Mouse (Mus musculus): ENCODE data around the gene Gcgr.
"Not testable (repeated sequence)": the region's sequence is repeated elsewhere in the genome, so short reads cannot be mapped to it uniquely, and the experiment has no call there.

Gcgr gene

DNA sequence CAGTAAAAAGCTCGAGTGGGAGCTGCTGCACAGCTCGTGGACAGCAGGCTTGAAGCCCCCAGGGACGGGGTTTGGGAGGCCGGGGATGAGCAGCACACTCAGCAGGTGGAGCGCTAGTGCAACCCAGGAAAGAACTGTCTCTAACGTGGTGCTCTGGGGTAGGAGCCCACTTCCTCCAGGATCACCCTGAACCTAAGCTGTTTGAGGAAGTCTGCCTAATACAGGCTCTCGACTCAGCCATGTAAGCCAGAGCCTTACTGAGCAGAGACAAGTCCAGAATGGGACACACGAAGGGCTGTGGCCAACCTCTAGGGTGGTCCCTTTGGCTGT lies 8.4 kb downstream of the Gcgr start:
- DNase-seq: no peak

- DNase-seq: peak; percentile 75 to 93
Observed at GRCm38 (mm10) chr11:120539285-120540014, 9.0 kb downstream of the Gcgr start.

GRCm38 (mm10) chr11:120541907-120542306 lies 11.4 kb downstream of the Gcgr start:
- peak in 1 of 2 experiments; percentile 54 for DNase-seq

DNA sequence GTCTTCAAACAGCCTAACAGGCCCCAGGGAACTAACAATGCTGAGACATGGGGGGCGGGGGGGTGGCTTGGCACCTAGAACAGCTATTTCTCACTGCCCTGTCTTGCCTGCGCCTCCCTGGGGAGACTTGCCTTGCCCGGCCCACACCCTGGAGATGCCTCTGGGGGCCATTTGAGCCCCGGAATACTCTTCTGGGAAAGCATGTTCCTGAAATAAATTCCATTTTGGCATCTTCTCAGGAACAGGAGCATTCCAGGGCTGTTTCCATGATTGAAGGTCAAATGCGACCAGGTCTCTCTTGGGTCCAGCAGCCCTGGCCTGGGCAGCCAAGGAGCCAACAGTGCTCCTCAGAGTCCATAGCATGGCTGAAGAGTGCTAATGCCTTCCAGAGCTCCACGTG lies 11.9 kb downstream of the Gcgr start:
- DNase-seq: peak in 1 of 2 experiments; percentile 60

- peak; percentile 49 to 80 for DNase-seq
Observed at GRCm38 (mm10) chr11:120545964-120546363, 15.5 kb downstream of the Gcgr start.

- DNase-seq: no peak
Observed at GRCm38 (mm10) chr11:120547469-120547868, 17.0 kb downstream of the Gcgr start.

GRCm38 (mm10) chr11:120548214-120548613 lies 17.7 kb downstream of the Gcgr start:
- no peak for DNase-seq

DNA sequence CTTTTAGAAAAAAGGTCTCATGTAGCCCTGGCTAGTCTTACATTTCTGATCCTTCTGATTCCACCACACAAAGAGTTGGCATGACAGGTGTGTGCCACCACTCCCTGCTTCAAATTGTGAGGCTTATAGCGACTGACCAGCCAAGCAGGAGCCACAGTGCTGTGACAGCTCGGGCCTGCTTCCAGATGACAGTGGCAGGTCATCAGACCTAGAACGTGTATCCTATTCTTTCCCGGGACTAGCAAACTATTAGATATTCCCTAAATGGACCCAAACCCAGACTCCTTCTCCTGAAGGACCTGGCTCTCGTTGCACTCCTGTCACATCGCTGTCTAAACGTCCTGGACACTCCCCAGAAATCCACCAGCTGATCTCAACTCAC lies 18.3 kb downstream of the Gcgr start:
- DNase-seq: no peak

DNA sequence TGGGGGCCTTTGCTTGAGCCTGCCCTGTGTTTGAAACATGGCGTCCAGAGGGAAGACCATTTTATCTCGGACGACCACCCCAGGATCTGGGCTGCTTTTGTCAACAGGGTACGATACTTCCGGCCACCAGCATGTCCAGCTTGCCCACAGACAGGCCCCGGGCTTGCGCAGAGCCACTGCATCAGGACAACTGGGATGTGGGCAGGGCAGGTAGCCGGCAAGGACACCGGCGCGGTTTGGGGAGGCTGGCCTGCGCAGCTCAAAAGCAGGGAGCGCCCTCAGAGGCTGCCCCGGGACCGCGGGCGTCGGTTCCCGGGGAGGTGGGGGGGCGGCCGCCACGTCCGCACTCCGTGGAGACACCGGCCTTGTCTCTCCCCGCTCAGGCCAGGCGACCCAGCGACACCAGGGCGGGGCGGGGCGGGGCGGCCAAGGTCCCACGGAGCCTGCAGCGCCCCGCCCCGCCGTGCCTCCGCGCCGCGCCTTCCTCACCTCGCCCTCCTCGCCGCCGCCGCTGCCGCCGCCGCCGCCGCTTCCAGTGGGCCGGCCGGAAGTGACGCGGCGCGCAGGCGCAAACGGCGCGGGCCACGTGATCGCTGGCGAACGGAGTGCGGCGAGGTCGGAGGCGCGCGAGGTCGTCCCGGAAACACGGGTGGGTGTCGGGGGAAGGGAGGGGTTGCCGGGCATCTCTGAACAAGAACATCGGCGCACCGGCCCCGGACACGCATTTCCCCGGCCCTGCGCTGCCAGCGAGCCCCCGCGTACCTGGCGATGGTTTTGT lies 18.9 kb downstream of the Gcgr start, which contains the start of gene Mcrip1:
TSS of gene Mcrip1 (minus strand) at position 560 of the 778 bp plus-strand sequence.
- peak; percentile 95 to 97 for DNase-seq

DNA sequence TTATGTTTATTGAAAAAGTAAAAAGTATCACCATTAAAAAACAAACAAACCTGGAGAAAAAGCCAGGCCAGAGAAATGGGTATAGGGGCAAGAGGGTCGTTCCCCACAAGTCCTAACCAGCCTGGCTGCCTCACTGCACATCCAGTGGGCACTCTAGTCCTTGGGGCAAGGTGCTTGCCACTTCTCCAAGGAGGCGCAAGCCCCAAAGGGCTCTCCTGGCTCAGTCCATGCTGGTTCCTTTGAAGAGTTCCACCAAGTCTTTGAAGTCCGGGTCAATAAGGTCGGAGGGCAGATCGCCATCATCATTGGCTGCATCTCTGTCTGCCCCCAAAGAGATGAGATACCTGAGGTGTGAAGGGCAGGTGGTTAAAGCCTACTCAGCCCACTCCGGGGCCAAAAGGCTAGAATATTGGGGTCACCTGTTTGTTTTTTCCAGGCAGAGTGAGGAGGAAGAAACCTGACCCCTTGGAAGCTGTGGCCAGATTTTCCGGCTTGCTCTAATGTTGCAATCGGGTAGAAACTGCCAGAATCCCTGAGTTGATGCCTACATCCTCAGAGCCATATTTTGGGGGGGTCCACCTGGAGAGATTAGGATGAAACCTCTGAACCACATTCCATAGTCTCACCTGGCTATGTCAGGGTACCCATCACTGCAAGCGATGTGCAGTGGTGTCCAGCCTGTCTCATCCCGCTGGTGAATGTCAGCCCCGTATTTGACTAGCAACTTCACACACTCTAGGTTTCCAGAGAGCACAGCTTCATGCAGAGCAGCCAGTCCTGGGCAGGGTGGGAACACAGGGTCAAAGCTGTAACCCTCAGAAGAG lies 19.7 kb downstream of the Gcgr start:
- no peak for DNase-seq

- DNase-seq: no peak
Observed at GRCm38 (mm10) chr11:120550810-120551440, 20.4 kb downstream of the Gcgr start, which contains the start of gene Ppp1r27. TSS of gene Ppp1r27 (minus strand) at chr11:120551132.

DNA sequence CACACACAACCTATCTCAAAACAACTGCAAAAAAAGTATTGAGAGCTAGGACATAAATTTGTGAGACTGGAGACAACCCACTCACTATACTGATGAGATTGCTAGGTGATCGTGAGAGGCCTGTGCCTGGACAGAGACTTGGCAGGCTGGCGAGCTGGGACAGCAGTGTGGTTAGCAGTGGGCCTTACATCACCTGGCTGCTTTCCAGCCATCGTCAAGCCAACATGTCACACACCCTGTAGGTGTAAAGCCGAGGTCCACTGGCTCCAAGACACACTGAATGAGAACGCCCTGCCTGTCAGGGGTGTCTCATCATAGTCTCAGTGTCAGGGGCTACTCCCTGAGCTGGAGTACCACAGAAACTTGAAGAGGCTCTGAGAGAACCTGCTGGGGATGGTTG lies 22.2 kb downstream of the Gcgr start:
- no peak for DNase-seq

DNA sequence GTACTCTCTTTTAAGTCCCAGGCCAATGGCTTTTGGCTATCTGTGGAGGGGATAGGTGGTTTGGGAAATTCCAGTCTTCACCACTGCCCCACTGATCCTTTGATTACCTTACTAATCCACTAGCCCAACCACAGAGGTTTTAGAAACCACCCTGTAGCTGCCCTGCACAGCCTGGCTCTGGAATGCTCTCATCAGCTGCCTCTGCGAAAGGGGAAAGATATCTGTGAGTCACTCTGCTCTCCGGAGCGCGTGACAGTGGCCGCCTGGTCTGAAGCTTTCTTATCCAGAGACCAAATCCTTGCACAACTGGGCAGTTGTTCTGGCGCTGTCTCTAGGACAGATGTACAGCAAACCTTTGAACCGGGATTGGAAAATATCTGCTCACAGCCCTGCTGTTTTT lies 24.3 kb downstream of the Gcgr start:
- no peak for DNase-seq

DNA sequence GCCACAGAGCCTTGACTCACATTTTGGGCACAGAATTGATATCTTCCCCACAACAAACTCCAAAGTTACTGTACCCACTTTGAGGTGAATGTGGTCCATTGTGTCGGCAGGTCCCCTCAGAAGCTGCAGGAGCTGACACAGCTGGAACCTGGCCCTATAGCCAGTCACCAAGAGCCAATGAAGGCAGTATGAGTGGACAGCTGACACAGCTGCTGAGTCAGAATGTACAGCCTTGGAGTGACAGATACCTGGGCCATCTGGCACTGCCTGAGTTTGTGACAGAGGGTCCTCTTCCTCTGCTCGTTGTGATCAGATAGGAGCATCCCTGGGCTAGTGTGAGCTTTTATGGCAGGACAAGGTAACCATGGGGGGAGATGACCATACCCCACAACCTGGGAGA lies 24.8 kb downstream of the Gcgr start:
- DNase-seq: no peak

DNA sequence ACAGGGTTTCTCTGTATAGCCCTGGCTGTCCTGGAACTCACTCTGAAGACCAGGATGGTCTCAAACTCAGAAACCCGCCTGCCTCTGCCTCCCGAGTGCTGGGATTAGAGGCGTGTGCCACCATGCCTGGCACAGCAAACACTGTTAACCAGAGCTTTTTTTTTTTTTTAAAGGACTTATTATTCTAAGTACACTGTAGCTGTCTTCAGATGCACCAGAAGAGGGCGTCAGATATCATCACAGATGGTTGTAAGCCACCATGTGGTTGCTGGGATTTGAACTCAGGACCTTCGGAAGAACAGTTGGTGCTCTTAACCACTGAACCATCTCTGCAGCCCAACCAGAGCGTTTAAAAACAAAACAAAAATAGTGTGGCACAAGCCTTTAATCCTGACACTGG lies 28.3 kb downstream of the Gcgr start:
- not testable (repeated sequence) for DNase-seq

DNA sequence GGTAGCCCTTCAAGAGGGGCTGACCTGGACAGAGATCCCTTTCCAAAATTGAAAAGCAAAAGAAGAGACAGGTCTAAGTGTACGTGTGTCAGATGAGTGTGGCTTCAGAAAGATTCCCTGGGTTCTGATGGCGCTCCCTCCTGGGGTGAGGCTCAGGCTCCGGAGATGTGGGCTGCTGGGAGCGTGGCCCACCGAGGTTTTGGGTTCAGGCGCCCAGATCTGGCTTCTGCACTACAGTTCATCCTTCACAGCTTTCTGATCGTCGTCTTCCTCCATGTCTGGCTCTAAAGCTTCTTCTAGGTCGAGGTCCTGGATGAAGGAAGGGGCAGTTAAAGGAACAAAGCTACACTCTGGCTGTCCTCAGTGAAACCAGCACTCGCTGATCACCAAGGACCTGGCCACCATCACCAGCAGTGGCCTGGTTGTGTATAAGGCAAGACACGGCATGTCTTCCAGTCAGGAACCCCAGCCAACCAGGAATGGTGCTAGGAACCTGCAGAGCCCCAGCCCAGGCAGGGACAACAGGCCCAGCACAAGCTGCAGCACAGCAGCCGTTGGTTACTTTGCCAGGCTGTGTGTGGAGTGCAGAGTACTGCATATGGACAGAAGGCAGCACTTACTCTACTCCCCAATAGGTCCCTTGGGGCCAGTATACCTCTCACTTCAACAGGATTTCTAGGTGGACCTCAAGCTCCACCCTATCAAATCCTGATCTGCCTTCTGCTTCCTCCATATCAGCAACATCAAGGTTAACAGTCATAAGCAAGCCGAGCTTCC lies 30.6 kb downstream of the Gcgr start:
- no peak for DNase-seq

DNA sequence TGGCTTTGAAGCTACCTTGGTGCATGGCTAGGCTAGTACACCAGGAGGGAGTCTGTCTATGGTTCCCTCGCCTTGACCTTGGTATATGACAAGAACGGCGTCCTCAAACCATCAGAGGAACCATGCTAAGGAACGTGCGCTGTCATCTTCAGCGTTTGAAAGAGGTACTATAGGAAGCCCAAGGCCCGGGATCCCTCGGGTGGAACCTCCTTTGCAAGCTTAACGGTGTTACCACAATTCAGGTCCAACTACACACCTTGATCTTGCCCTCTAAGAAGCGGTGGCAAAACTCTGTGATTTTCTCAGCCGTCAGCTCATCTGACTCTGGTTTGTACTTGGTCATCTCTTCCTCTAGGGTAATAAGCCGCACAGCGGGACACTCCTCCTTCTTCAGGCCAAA lies 32.5 kb downstream of the Gcgr start:
- no peak for DNase-seq

DNA sequence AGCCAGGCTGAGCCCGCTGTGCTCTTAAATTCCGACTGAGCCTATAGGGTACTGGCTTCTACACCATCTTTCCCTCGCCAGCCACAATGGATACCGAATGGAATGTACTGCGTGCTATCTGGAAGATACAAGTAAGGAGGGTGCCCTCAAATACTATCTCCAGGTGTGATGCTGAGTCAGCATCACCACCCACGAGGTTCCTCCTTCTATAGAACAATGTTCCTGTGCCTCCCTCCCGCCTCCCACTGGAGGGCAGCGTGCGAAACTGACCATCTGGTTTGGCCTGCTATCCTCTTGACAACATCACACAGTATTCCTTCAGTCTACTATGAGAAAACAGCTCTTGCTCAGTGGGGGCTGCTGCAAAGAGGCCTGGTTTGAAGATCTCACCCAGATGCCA lies 34.6 kb downstream of the Gcgr start:
- DNase-seq: no peak

DNA sequence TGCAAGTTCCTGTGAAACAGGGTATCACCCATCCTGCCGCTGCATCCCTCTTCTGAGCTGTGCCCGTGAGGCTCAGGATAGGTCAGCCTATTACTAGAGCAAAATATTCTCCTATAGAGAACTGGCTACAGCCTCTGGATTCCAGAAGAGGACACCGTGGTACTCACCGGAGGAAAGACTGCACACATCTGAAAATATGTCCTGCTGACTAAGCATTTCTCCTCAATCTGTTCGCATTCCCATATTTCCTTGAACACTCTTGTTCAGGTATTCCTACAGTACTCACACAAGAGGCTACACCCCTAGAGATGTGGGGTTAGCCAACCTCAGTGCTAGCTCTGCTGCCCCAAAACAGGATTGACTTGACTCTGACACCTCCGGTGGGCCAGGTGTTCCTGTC lies 37.8 kb downstream of the Gcgr start:
- no peak for DNase-seq

DNA sequence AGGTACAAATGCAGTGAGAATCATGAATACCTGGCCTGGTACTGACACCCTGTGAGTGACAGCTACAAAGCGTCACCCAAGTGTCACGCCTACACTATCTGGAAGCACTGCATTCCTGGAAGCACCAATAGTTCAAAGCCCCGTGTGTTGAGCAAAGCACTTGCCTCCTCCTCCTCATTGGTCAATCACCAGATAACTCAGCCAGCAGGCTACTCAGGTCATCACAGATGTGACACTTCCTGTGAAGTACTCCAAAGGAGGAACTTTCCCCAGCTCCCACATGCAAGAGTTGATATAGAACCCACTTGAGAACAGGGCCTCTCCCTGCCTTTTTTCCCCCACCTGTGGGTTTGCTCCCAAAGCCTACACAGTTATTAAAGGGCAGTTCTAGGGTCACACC lies 40.6 kb downstream of the Gcgr start:
- no peak for DNase-seq

GRCm38 (mm10) chr11:120571754-120572416 lies 41.4 kb downstream of the Gcgr start:
- DNase-seq: no peak

GRCm38 (mm10) chr11:120572417-120572751 lies 41.9 kb downstream of the Gcgr start:
- DNase-seq: no peak
